Mouse (Mus musculus) midbrain, embryonic 11.5 days (tissue): ENCODE data around the gene Omt2a. TPM values are rescaled to one million over a fixed set of nuclear protein-coding genes. Genes with fewer than 3 reads are reported as not detected.
"Not testable (repeated sequence)": the region's sequence is repeated elsewhere in the genome, so short reads cannot be mapped to it uniquely, and the experiment has no call there.

ENCODE experiments used
- ATAC-seq: fragments of 200-750 bp; cut with Nextera tagmentation; 2 replicates; pipeline ENCODE4 v1.8.0; 2017; ENCODE audit warnings: moderate TSS enrichment, moderate library complexity; ENCODE audit not compliant: low FRiP score
- DNase-seq: peaks from one replicate; pipeline ENCODE4 v3.0.0; 2015; ENCODE audit warnings: low spot score; ENCODE audit errors: missing footprints
- H3K27ac ChIP-seq: fragments of 300-500 bp; sonication (generic); 2 replicates; pipeline ENCODE4 v1.5.1; 2014; ENCODE audit warnings: low read depth, low read length
- H3K27me3 ChIP-seq: fragments of 300-500 bp; sonication (generic); 2 replicates; pipeline ENCODE4 v1.6.1; 2014; ENCODE audit warnings: mild to moderate bottlenecking, low read length, moderate library complexity, mixed read lengths; ENCODE audit not compliant: control insufficient read depth, insufficient read depth
- H3K36me3 ChIP-seq: fragments of 300-500 bp; sonication (generic); 2 replicates; pipeline ENCODE4 v1.6.1; 2014; ENCODE audit warnings: mild to moderate bottlenecking, low read length, moderate library complexity, mixed read lengths; ENCODE audit not compliant: control insufficient read depth, insufficient read depth
- H3K4me1 ChIP-seq: fragments of 300-500 bp; sonication (generic); 2 replicates; pipeline ENCODE4 v1.6.1; 2014; ENCODE audit warnings: low read length; ENCODE audit not compliant: control insufficient read depth, insufficient read depth
- H3K4me2 ChIP-seq: fragments of 300-500 bp; sonication (generic); 2 replicates; pipeline ENCODE4 v1.6.1; 2014; ENCODE audit warnings: mild to moderate bottlenecking, moderate library complexity
- H3K4me3 ChIP-seq: fragments of 300-500 bp; sonication (generic); 2 replicates; pipeline ENCODE4 v1.5.1; 2014; ENCODE audit warnings: low read depth, low read length
- H3K9ac ChIP-seq: fragments of 300-500 bp; sonication (generic); 2 replicates; pipeline ENCODE4 v1.6.1; 2014; ENCODE audit warnings: low read length
- H3K9me3 ChIP-seq: fragments of 300-500 bp; sonication (generic); 2 replicates; pipeline ENCODE4 v1.6.1; 2016; ENCODE audit warnings: low read length; ENCODE audit not compliant: control insufficient read depth
- WGBS: fragments of 180-500 bp; shearing (Covaris S2); extraction: QIAGEN DNeasy Blood & Tissue Kit; methylation state at CpG from one replicate; pipeline ENCODE4 v1.1.7; 2014; 5-methylcytosine and 5-hydroxymethylcytosine counted together
- polyA plus RNA-seq: library from polyadenylated mRNA; unstranded; fragments of >200 nt; fragmentation: Nextera tagmentation; extraction: Ambion mirVana; gene quantifications from 2 replicates; pipeline ENCODE4 v1.2.1, GENCODE M21; 2014

Gene Omt2a
- polyA plus RNA-seq, 1 experiment from 2014 or later = not detected

DNA sequence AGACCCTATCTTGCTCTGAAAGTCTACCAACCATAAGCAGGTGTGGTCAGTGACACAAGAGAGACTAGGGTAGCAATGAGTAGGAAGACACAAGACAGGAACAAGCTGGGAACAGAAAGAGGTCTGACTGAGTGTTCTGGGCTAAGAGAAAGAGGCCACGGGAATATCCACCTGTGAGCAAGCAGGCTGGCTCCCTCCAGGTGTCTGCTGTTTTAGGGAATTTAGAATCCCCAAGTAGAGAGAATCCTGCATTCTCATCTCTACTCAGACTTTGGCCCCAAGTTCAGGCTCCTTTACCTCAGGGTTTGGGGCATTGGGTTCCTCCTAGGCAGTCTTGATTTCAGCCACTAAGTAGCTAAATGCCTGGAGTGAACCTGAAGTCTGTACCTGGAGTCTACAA lies 12.7 kb upstream of the Omt2a start, which contains the start of gene Omt2b:
Omt2b (plus strand) TSS at position 301 of the 400 bp plus-strand sequence.
- H3K27me3 ChIP-seq, DNase-seq, H3K9ac ChIP-seq, H3K36me3 ChIP-seq, H3K27ac ChIP-seq, H3K4me2 ChIP-seq, H3K4me1 ChIP-seq, H3K9me3 ChIP-seq, H3K4me3 ChIP-seq, ATAC-seq: not testable (repeated sequence)
- WGBS = no CpG with 5 or more reads among the region's 1 CpGs

DNA sequence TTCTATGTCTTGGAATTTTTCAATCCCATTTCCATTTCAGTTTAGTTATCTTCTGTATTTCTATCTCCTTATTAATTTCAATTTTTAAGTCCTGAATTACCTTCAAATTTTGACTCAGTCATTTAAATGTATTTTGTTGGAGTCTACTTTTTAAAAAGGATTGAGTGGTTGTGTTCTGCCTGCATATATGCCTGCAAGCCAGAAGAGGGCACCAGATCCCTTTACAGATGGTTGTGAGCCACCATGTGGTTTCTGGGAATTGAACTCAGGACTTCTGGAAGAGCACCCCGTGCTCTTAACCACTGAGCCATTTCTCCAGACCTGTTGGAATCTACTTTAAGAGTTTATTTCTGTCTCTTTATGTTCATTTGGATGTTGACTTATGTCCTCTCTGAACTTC lies 4.9 kb upstream of the Omt2a start:
- H3K4me1 ChIP-seq = no peaks in the 10 kb centered on the region
- no peak overlapping the region for H3K9ac ChIP-seq
- H3K4me2 ChIP-seq = no peak overlapping the region
- no peaks in the 10 kb centered on the region for H3K36me3 ChIP-seq
- H3K27me3 ChIP-seq = no peaks in the 10 kb centered on the region
- WGBS = 27% methylated on average over 1 of the region's 1 CpGs
- no peak overlapping the region for H3K4me3 ChIP-seq
- no peak overlapping the region for H3K27ac ChIP-seq
- ATAC-seq (no peak), DNase-seq (no peak)
- H3K9me3 ChIP-seq = no peaks in the 10 kb centered on the region

DNA sequence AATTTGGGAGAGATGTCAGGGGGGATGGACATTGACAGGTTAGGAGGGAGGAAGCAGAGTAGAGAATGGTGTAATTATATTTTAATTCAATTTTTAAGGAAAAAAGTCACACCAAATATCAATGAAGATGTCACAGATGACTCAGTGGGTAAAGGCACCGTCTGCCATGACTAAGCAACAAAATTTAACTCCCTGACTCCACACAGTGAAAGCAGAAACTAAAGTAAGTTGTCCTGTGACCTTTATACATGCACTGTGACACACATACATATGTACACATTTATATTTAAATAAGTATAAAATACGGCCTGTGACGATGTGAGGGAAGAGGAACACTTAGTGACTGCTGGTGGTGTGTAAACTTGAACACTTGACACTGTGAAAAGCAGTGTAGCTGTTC lies 6.5 kb downstream of the Omt2a start:
- not testable (repeated sequence) for H3K4me2 ChIP-seq, H3K27me3 ChIP-seq, H3K27ac ChIP-seq, H3K9me3 ChIP-seq, H3K4me3 ChIP-seq, H3K4me1 ChIP-seq, H3K9ac ChIP-seq, H3K36me3 ChIP-seq, ATAC-seq, DNase-seq
- 78% methylated on average over 3 of the region's 3 CpGs for WGBS

DNA sequence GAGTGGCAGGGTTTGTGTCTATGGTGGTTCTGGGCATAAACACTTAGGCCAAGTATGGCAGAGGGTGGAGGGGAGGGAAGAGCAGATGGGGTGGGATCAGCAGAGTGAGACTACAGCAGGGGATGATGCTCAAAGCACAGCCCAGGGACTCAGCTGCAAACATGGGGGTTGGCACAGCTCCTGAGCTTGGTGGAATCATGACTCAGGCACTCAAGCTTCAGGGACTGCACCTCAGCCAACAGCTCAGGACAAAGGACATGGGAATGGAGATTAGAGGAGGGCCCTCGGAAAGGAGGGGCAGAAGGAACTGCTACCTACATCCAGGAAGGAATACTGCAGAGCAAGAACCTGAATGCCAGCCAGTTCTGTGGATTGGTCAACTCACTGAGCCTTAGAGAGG lies 15.5 kb downstream of the Omt2a start:
- not testable (repeated sequence) for ATAC-seq, H3K36me3 ChIP-seq, H3K9me3 ChIP-seq, H3K4me3 ChIP-seq, H3K27ac ChIP-seq, H3K27me3 ChIP-seq, H3K9ac ChIP-seq, H3K4me2 ChIP-seq, DNase-seq, H3K4me1 ChIP-seq
- 63% methylated on average over 1 of the region's 1 CpGs for WGBS

DNA sequence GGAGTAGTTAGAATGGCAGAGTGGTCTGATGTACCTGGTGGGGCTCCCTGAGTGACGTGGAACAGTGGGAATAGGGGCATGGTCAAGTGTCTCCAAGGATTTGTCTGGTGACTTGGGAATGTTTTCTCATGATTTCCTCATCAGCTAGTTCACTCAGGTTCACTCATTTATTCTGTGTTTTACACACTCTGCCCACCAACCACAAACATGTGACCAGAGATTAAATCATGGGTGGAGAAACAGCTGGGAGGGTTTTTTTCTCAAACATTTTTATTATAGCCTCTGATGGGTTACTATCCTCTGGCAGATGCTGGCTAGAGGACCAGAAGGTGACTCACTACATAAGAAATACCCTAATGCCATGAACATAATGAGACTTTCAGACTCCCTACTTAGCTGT lies 16.4 kb downstream of the Omt2a start:
- DNase-seq = no peak
- H3K36me3 ChIP-seq = no peaks in the 10 kb centered on the region
- H3K4me2 ChIP-seq = no peak overlapping the region
- H3K27ac ChIP-seq = no peak overlapping the region
- no peak overlapping the region for H3K4me3 ChIP-seq
- no peak for ATAC-seq
- WGBS = 67% methylated on average over 1 of the region's 1 CpGs
- no peaks in the 10 kb centered on the region for H3K9me3 ChIP-seq
- H3K27me3 ChIP-seq = no peaks in the 10 kb centered on the region
- no peak overlapping the region for H3K9ac ChIP-seq
- no peaks in the 10 kb centered on the region for H3K4me1 ChIP-seq

DNA sequence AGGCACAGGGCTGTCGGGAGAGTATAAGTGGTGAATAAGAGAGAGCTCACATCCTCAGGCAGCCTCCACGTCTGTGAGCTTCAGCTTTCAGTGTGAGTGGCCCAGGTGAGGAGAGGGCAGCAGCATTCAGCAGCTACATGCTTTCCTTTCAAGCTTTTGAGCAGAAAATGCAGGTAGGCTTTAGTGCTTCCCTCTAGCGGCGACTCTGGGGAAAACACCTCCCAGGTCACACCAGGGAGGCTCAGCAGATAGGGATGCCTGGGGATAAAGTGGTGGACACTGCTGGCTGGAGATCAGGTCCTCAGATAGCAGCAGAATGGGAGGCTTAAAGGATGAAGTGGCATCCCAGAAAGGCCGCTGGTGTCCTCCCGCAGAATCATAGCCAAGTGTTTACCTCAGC lies 18.5 kb downstream of the Omt2a start:
- 13% methylated on average over 6 of the region's 6 CpGs for WGBS
- not testable (repeated sequence) for H3K27ac ChIP-seq, H3K9ac ChIP-seq, H3K9me3 ChIP-seq, H3K4me2 ChIP-seq, H3K36me3 ChIP-seq, H3K4me1 ChIP-seq, H3K27me3 ChIP-seq, H3K4me3 ChIP-seq
- ATAC-seq (peak; percentile 48; the same call in 1 of the 2 replicates), DNase-seq (peak; percentile 90)

DNA sequence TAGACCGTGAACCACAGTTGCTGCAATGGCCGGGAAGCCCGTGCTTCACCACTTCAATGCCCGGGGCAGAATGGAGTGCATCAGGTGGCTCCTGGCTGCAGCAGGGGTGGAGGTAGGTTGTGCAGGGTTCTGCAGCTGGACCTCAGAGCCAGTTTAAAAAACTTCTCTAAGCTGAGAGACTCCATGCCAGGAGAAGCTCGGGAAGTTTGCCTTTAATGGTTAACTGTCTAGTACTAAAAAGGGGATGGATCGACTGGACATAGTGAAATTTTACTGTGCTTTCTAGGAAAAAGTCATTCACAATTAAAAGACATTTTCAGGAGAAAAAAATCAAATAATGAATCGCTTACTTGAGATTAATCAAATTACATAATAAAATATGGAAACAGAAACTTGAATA lies 19.8 kb downstream of the Omt2a start:
- ATAC-seq, H3K27ac ChIP-seq, H3K9me3 ChIP-seq, H3K4me2 ChIP-seq, H3K4me1 ChIP-seq, H3K9ac ChIP-seq, H3K4me3 ChIP-seq, DNase-seq, H3K27me3 ChIP-seq, H3K36me3 ChIP-seq: not testable (repeated sequence)
- 86% methylated on average over 7 of the region's 7 CpGs for WGBS

DNA sequence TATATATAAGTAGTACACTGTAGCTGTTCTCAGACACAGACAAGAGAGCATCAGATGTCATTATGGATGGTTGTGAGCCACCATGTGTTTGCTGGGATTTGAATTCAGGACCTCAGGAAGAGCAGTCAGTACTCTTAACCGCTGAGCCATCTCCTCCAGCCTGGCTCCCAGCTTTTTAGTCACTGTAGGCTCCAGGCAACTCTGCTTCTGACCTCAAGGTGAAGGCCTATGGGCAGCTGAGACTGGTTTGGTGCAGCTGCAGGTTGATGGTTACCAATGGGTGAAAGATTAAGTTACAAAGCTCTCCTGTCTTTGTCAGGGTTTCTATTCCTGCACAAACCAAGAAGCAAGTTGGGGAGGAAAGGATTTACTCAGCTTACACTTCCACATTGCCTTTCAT lies 20.9 kb downstream of the Omt2a start:
- H3K9me3 ChIP-seq, H3K4me1 ChIP-seq, H3K4me3 ChIP-seq, H3K27ac ChIP-seq, H3K27me3 ChIP-seq, H3K9ac ChIP-seq, ATAC-seq, H3K4me2 ChIP-seq, DNase-seq, H3K36me3 ChIP-seq: not testable (repeated sequence)
- WGBS = 55% methylated on average over 1 of the region's 1 CpGs

DNA sequence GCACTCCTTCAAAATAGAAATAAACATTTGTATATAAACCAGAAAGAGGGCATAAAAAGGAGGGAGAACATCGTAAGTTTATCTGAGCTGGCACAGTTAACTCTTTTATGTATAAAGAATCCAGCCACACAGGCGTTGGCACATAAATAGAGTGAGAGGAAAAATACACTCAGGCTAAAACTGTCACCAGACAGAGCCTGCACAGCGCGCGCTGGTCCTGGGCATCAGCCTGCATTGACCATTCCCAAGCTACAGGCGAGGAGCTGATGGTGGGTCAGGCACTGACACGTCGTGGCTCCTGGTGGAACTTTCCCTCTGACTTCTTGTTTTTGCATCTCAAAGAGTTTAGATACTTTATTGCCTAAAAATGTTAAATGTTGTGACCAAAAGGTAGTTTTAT lies 22.1 kb downstream of the Omt2a start:
- H3K9me3 ChIP-seq, DNase-seq, H3K4me3 ChIP-seq, H3K4me1 ChIP-seq, H3K36me3 ChIP-seq, H3K9ac ChIP-seq, ATAC-seq, H3K27ac ChIP-seq, H3K27me3 ChIP-seq, H3K4me2 ChIP-seq: not testable (repeated sequence)
- 82% methylated on average over 8 of the region's 8 CpGs for WGBS

DNA sequence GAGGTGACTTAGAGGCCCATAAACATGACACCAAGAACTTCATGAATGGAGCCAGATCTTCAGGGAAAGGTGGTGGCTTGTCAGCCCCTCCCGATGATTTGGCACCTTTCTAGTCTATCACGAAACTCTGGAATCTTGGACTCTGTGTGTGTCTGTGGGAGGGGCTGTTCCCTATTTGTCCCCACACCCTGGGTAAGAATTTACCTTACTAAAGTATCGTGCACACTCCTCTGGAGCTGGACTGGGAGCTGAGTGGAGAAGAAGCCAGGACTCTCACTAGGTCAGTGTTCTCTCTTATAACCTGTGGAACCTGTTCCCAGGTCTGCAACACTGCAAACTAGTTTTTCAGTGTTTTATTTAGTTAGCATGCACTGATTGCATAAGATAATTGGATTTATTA lies 24.9 kb downstream of the Omt2a start, which contains the start of gene Gm10639:
Gm10639 (plus strand) TSS at position 201 of the 400 bp plus-strand sequence.
- not testable (repeated sequence) for H3K9me3 ChIP-seq

More for the DNA sequence above, 24.9 kb downstream of the Omt2a start, which contains the start of gene Gm10639:
- H3K9ac ChIP-seq, H3K4me3 ChIP-seq, ATAC-seq, H3K4me2 ChIP-seq, H3K27me3 ChIP-seq, H3K4me1 ChIP-seq, H3K36me3 ChIP-seq, H3K27ac ChIP-seq: not testable (repeated sequence)
- peak; percentile 57 for DNase-seq
- 93% methylated on average over 3 of the region's 3 CpGs for WGBS
